Mouse (Mus musculus) olfactory bulb, adult 2 months (tissue): Measurements from ENCODE around the gene Memo1.

ENCODE experiments used
- CTCF ChIP-seq: fragments of 200-500 bp; IDR thresholded peaks from 2 replicates; pipeline ENCODE4 v1.5.1; 2012; ENCODE audit warnings: low read depth, mild to moderate bottlenecking, low read length, moderate library complexity; ENCODE audit not compliant: insufficient read depth
- POLR2A ChIP-seq: fragments of 200-500 bp; IDR thresholded peaks from 2 replicates; pipeline ENCODE4 v1.6.1; 2012; ENCODE audit warnings: mild to moderate bottlenecking, low read depth, low read length, moderate library complexity; ENCODE audit not compliant: insufficient read depth

- TF ChIP-seq CTCF (no peak), POLR2A (no peak)
These were observed 100.6 kb downstream of the Memo1 start for GRCm38 (mm10) chr17:74194755-74195154.
